Mouse (Mus musculus) kidney, adult 9 months (tissue): ENCODE data around the gene Guca1a.
"Not testable (repeated sequence)": the region's sequence is repeated elsewhere in the genome, so short reads cannot be mapped to it uniquely, and the experiment has no call there.

ENCODE experiments used
- DNase-seq: peaks from one replicate; pipeline ENCODE4 v3.0.0; 2022

Gene Guca1a

DNA sequence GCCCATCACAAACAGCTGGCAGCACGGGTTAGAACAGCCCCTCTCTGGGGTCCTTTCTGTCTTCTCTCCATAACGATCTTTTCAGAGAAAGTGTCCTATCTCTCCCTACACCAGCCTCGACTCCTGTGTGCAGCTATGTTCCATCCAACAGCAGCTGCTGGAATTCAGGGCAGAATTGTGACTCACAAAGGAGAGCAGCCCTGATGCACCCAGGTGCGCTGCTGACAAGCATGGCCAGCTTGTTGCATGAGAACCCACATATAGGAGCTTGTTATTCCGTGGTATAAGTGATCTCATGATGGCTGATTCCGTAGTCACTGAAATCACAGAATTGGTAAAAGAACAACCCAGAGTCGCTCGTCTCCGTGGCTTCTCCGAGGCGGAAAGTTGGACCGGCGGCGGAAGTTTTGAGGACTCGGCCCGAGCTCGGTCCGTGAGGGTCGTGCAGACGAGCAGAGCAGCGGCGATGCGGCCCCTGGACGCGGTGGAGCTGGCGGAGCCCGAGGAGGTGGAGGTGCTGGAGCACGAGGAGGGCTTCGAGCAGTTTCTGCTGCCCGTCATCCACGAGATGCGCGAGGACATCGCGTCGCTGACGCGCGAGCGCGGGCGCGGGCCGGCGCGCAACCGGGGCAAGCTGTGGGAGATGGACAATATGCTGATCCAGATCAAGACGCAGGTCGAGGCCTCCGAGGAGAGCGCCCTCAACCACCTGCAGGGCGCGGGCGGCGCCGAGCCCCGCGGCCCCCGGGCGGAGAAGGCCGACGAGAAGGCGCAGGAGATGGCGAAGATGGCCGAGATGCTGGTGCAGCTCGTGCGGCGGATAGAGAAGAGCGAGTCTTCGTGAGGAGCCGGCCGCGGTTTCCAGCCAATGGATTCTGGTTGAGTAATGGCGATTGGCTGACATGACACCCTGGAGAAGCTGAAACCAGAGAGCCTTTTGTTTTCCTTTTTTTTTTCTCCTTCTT lies 9.8 kb upstream of the Guca1a start:
- not testable (repeated sequence) for DNase-seq

DNA sequence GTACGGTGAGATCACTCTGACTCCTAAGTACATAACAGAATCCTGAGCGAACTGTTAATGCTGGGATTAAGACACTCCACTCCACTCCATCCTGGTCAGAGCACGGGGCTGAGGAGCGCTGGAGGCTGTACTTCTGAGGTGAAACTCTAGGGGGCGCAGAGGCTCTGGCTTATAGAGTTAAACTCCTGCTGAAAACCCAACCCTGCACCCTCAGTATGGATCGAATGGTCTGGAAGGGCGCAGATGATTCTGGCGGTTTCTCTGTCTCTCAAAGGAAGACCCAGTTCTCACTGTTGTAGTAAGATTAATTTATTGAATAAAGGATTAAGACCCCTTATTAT lies 8.1 kb upstream of the Guca1a start:
- DNase-seq: peak; percentile 73

DNA sequence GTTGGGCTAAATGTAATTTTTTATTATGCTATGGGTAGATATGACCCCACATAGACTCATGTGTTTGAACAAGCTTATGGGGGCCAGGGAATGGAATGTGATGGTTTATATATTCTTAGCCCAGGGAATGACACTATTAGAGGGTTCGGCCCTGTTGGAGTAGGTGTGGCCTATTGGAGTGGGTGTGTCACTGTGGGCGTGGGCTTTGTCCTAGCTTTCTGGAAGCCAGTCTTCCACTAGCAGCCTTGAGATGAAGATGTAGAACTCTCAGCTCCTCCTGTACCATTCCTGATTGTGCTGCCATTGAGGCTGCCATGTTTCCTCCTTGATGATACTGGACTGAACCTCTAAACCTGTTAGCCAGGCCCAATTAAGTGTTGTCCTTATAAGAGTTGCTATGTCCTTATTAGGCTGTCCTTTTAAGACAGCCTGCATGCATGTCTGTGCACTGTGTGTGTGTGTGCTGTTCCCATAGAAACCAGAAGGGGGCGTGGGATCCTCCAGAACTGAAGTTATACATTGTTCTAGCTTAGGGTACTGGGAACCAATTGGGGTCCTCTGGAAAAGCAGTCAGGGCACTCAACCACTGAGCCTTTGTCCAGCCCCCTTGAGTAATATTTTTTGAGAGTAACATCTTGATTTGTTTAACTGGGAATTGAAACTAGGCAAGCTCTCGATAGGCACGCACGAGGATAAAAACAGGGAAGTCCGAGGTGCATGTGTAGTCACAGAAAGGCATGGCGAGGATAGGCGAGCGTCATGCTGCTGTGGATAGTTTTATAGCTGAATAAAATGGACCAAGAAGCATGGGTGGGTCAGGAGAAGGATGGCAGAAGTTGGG lies 7.6 kb upstream of the Guca1a start:
- no peak for DNase-seq

DNA sequence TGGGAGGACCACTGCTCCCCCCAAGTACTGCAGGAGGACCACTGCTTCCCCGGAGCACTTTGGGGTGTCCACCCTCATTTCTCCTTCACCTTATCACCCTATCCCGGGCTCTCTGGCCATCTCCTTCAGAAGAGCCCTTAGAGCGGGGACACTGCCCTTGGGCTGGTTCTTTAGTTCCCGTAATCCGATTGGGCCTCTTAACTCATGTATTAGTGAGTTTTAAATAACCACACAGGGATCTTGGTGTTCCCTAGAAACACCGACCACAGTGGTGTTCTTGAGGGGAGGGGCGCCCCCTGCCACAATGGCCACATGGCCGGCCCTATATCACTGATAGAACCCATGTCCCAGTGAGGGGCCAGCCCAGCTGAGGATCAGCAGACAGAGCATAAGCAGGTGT lies 1.3 kb downstream of the Guca1a start:
- DNase-seq: no peak

DNA sequence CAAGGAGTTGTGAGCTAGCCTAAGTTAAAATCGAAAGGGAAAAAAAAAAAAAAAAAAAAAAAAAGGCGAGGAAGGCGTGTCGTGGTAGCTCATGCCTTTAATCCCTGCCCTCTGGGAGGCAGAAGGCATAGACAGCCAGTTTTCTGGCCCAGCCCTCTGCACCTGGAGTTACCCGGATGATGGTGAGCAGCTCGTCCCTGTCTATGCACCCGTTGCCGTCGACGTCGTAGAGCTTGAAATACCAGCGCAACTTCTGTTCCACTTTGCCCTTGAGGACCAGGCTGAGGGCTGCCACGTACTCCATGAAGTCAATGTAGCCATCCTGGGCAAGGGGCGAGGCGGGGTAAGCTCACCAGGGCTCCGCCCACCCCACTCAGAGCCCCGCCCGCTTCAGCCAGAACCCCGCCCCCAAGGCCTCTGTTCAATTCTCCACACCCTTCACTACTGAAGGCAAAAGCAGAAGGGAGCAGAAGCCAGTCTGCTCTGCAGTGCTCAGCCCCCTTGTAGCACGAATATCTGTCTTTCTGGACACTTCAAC lies 4.9 kb downstream of the Guca1a start:
- DNase-seq: peak; percentile 69

DNA sequence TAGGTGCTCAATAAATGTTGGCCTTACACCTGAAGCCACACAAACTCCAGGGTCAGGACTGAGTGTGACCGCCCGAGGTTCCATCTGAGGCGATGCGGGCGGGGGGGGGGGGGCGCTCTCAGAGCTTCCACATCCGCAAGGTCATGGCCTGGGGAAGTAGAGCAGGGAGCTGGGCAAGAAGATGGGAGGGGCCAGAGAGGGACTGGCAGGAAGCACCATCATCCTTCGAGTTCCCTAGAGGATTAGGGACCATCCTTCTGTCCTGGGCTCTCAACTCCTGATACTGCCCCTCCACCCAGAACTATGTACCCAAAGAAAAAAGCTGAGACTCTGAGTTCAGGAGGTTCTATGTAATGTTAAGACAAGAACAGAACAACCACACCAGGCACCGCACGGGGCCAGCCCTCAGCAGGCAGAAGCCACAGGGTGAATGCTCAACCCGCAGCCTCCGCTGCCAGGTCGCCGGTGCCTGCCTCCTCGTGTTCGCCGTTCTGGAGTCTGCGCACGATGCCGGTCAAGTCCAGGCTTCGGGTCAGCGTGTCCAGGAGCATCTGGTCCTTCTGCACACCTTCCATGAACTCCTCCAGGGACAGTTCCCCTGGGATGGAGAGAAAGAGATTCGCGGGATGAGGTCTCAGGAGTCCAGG lies 6.0 kb downstream of the Guca1a start:
- peak; percentile 34 for DNase-seq

DNA sequence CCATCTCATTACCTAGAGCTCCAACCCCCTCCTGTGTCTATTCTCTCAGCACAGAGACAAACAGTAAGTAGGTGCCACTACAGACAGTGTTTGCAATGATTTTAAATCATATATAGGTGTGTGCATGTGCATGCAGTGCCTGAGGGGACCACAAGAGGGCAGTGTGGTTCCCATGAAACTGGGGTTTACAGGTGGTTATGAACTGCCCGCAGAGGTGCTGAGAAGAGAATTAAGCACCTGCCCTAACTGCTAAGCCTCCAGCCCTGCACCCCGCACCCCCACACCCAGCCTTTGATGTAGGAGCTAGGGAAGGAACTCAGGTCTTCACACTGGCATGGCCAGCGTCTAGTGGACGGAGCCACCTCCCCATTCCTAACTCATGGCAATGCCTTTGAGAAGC lies 13.7 kb downstream of the Guca1a start:
- peak; percentile 62 for DNase-seq

DNA sequence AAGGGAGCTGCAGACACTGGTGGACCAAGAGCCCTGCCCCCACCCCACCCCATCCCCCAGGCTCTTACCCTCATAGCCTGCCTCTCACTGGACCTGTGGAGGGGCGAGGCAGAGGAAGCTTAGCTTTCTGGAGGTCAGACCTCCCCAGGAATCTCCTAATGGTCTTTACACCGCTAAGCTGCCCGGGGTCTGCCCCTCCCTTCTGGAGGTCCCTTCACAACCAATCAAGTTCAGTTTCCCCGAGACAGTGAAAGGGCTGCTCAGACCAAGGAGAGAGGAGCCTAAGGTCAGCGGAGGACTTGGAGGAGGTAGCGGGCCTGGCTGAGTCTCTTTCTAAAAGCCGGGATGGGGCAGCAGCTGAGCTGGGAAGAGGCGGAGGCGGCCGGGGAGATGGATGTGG lies 15.2 kb downstream of the Guca1a start, which contains the start of gene Guca1b:
Gene Guca1b (plus strand): TSS at position 249 of the 400 bp plus-strand sequence.
- no peak for DNase-seq

DNA sequence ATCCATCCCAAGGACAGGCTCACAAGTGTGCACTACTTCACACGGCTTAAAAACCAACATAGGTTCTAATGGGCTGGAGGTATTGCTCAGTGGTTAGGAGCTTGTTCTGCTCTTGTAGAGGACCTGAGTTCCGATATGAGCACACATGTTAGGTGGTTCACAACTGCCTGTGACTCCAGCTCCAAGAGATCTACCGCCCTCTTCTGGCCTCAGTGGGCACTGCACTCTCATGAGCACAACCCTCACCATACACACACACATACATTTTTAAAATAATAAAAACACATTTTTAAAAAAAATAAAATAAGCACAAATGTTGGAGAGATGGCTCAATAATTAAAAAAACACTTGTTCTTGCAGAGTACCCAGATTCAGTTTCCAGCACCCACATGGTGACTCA lies 16.3 kb downstream of the Guca1a start:
- no peak for DNase-seq

DNA sequence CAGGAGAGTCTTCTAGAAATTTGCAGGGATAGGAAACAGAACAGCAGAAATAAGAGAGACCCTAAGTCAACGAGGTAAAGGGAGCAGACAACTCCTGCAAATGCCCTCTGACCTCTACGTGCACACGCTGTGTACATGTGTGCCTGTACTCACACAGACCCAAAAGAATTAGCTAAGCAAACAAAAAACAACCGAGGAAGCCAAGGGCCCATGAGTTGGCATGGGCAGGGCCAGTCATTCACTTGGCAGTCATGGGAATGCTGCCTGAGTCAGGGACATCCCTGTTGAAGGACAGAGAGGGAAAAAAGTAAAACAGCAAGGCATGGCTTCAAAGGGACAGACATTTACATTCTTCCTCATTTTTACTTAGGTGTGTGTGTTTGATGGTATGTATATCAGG lies 17.1 kb downstream of the Guca1a start:
- no peak for DNase-seq

DNA sequence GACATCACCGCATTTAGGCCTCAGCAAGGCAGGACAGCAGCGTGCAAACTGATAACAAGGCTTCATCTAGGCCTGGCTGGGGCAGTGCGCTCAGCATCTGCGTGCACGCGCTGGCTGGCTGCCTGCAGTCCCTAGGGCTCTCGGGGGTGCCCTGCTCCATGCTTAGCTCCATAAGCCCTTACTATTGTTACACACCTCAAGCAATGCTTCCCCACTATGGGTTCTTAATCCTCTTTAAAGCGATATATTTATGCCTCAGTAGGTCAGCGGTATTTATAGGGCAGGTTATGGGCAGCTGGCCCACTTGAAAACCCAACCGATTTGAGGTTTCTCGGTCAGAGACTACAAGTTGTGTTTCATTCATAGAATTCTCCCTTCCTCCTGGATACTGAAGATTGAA lies 18.5 kb downstream of the Guca1a start:
- DNase-seq: no peak

DNA sequence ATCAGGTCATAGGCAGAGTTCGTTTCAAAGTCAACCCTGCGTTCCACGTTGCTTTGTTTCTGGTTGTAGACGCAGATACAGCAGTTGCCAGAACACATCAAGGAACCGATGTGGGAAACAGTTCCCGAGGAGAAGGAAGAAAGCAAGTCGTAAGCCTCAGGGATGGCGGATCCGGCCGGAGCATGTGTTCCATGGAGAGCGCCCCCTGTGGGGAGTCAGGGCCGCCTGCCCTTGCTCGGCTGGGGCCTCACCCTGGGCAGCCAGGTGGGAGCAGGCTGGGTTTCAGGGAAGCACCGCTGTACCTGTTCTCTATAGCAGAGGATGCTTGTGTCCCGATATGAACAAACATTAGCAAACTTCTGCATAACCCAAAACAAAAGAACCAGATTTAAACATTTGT lies 22.3 kb downstream of the Guca1a start:
- DNase-seq: no peak

DNA sequence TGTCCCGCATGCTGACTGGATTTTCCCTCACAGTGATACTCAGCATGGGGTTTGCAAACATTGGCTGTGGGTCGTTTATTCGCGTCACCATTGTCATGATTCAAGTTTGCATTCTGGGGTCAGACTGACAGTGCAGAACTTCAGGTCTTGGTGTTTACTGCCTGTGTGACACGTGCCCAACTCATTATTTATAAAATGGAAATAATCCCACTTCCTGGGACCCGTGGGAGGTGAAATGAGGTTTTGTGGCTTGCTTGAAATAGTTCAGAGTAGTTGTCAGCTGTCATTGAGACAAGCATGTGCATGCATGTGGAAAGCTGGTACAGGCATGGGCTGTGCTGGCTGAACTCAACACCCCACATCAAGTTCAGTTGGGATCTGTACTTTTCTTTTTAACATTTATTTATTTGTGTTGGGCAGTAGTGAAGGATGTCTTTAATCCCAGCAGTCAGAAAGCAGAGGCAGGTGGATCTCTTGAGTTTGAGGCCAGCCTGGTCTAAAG lies 23.6 kb downstream of the Guca1a start:
- no peak for DNase-seq

DNA sequence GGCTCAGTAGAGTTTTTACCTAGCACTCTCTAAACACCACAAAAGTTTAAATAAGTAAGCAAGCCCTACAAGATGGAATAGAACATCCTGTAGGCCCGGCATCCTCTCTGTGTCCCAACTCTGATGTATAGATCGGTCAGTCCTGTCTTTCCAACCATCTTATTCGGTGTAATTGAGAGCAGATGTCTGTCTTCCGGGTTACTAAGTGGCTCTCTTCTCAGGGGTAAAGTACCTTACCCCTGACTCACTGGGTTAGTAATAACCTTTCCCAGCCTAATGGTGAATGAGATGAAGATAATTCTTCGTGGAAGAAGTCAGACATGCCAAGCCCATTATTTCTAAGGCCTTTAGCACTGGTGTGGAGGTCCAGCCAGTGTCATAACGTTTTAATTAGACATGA lies 26.4 kb downstream of the Guca1a start:
- no peak for DNase-seq

DNA sequence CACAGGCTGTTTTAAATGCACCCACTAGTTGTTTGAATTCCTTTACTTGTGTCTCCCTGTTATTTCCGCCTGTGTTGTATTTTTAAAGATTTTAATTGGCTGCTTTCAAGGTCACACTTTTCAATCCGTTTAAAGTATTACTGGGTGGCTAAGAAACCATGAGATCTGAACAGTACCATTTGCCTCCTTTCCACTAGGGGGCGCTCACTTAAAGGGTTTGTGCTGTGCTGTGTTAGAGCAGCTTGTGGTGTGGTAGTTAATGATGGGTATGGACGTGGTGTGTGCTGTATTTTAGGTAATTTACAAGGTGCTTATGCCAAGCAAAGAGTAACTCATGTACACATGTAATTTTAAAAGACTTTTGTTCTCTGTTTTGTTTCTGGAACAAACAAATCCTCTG lies 28.9 kb downstream of the Guca1a start:
- DNase-seq: peak; percentile 87

DNA sequence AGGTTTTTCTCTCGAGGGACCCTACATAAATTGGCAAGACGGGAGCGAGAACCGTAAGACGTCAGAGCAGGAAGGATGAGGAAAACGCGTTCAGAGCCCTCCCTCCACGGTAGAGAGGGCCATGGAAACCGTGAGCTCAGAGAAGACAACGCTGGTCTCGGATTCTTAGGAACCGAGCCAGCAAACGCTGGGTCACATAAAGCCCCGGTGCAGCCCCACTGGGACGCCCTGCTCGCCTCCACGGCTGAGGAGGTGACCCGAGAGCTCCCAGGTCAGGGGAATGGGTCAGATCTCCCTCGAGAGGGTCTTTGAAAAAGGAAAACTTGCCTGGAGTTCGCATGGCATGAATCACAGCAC lies 31.3 kb downstream of the Guca1a start:
- no peak for DNase-seq

DNA sequence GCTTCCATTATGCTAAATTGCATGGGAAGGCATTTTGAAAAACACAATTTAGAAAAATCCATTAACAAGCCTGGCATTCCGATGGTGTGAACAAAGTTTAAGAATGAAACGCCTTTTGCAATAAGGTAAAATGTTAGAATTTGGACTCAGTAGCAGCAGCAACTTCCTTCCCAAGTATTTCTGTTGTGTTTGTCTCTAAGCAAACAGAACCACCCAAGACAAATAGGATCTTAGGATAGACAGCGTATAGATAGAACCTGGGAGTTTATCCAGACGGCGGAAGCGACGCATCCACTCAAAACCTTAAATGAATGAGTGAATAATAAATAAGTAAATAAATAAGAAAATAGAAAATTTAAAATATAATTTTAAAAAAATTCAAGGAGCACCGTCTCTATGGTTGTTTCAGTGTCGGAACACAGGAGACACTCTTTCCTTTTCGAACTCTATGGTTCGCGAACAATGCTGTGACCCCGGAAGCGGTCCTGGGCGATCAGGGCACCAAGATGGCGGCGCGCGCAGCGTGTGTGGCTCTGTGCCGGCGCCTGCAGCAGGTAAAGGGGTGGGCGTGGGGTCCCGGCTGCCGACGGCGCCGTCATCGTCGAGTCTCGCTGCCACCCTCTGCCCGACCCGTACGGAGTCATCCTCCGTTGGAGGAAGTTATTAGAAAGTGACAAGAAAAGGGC lies 31.8 kb downstream of the Guca1a start, which contains the start of gene Mrps10:
Gene Mrps10 (plus strand): TSS at position 487 of the 686 bp plus-strand sequence.
- peak; percentile 93 for DNase-seq

DNA sequence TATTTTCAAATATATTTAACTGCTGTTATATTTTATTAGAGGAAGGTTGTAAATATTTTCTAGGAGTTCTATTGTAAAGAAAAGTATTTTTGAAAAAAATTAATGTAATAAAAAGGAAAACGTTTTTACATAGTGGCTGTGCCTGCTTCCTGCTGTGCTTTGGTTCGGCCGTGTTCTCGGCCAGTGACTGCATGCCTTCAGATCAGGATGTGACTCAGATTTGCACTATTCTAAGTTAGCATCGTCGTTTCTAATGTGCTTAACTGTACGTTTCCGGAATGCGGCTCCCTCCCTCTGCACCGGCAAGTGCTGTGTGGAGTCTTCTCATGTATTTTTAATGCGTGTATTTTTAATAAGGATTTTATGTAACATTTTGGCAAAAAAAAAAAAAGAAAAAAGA lies 39.0 kb downstream of the Guca1a start:
- DNase-seq: no peak

DNA sequence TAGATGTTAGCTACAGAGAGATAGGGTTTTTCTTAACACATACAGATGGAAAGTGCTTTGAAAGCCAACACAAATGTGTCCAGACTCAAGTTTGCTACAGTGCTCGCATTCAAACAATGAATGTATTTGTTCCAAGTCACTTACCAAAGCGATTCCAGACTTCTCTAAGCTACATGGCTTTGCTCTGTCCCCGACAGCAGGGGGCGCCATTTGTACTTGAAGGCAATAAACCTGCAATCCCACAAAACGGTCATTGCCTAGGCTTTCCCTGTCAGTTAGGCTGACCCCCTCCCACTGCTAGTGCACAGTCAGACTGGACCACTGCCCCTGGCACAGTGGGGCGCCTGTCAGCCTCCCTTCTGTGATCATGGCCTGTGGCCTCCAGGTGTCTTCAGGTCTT lies 40.4 kb downstream of the Guca1a start:
- peak; percentile 40 for DNase-seq

DNA sequence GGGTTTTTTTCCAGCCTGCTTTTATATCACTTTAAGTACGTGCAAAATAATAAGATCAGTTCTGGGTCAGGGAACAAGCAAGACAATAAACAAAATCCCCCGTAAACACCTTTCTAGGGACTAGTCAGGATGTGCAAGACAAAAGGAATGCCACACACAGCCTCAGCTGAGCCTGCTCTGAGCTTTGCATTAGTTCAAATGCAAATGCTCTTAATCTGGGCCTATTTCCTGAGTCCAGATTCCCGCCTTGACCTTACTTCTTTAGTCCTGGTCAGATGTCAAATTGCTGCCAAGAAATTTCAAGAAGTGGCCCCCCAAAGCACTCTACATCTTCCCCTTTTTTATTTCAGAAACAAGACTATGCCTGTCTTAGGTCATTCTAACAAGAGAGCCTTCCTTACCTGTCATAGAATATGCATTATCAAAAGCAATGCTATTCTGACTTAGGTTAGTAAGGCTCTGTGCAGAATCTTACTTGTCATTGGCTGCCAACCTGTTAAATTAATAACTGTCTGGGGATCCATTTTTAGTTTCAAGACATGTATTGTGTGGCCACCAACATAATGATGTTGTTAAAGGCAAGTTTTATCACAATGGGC lies 50.6 kb downstream of the Guca1a start:
- DNase-seq: no peak
